Mouse (Mus musculus) lung, embryonic 14.5 days (tissue): ENCODE measurements around the gene Ap1g1. TPM values are rescaled to one million over a fixed set of nuclear protein-coding genes. Genes with fewer than 3 reads are reported as not detected.

ENCODE experiments used
- ATAC-seq: fragments of 200-750 bp; cut with Nextera tagmentation; 2 replicates; pipeline ENCODE4 v1.8.0; 2017; ENCODE audit warnings: mild to moderate bottlenecking, moderate TSS enrichment, moderate library complexity; ENCODE audit not compliant: insufficient read depth
- DNase-seq: peaks from one replicate; pipeline ENCODE4 v3.0.0-alpha.2; 2015
- H3K27ac ChIP-seq: fragments of 300-500 bp; sonication (generic); 2 replicates; pipeline ENCODE4 v1.5.1; 2014; ENCODE audit warnings: low read depth, mild to moderate bottlenecking, moderate library complexity
- H3K27me3 ChIP-seq: fragments of 300-500 bp; sonication (generic); 2 replicates; pipeline ENCODE4 v1.6.1; 2014; ENCODE audit warnings: low read length, control low read depth; ENCODE audit not compliant: insufficient read depth
- H3K36me3 ChIP-seq: fragments of 300-500 bp; sonication (generic); 2 replicates; pipeline ENCODE4 v1.6.1; 2014; ENCODE audit warnings: control low read depth; ENCODE audit not compliant: insufficient read depth
- H3K4me1 ChIP-seq: fragments of 300-500 bp; sonication (generic); 2 replicates; pipeline ENCODE4 v1.6.1; 2014; ENCODE audit warnings: antibody characterized with exemption, control low read depth; ENCODE audit not compliant: insufficient read depth
- H3K4me2 ChIP-seq: fragments of 300-500 bp; sonication (generic); 2 replicates; pipeline ENCODE4 v1.6.1; 2014; ENCODE audit warnings: mild to moderate bottlenecking
- H3K4me3 ChIP-seq: fragments of 300-500 bp; sonication (generic); 2 replicates; pipeline ENCODE4 v1.5.1; 2014; ENCODE audit warnings: low read depth, low read length
- H3K9ac ChIP-seq: fragments of 300-500 bp; sonication (generic); 2 replicates; pipeline ENCODE4 v1.6.1; 2014
- H3K9me3 ChIP-seq: fragments of 300-500 bp; sonication (generic); 2 replicates; pipeline ENCODE4 v1.6.1; 2016; ENCODE audit warnings: low read depth, low read length, control low read depth
- CTCF ChIP-seq: IDR thresholded peaks from 2 replicates; pipeline ENCODE4 v1.5.1; 2016; ENCODE audit warnings: antibody characterized with exemption, low read depth
- WGBS: fragments of 180-500 bp; shearing (Covaris S2); extraction: QIAGEN DNeasy Blood & Tissue Kit; methylation state at CpG from one replicate; pipeline ENCODE4 v1.1.7; 2014; 5-methylcytosine and 5-hydroxymethylcytosine counted together
- polyA plus RNA-seq: library from polyadenylated mRNA; unstranded; fragments of >200 nt; fragmentation: Nextera tagmentation; extraction: Ambion mirVana; gene quantifications from 2 replicates; pipeline ENCODE4 v1.2.1, GENCODE M21; 2014

Ap1g1 gene
- polyA plus RNA-seq, 1 experiment from 2014 or later = 41.8 TPM

- no peak for ATAC-seq
- TF ChIP-seq CTCF = no peak
- Histone ChIP-seq H3K4me3 (peak overlapping the region; percentile 92; the same call in 1 of the 2 replicates), H3K9me3 (no peaks in the 10 kb centered on the region), H3K4me2 (peak overlapping the region; percentile 95), H3K27me3 (no peaks in the 10 kb centered on the region), H3K4me1 (peaks cover 6% of the 10 kb centered on the region), H3K9ac (peak overlapping the region; percentile 23; the same call in 1 of the 2 replicates), H3K27ac (no peak overlapping the region), H3K36me3 (no peaks in the 10 kb centered on the region)
- no peak for DNase-seq
- 45% methylated on average over 4 of the region's 4 CpGs for WGBS
Observed at GRCm38 (mm10) chr8:109780548-109780947, 2.2 kb downstream of the Ap1g1 start.

- no peak for TF ChIP-seq CTCF
- Histone ChIP-seq H3K27ac (no peak overlapping the region), H3K4me1 (no peaks in the 10 kb centered on the region), H3K4me3 (no peak overlapping the region), H3K27me3 (no peaks in the 10 kb centered on the region), H3K9ac (no peak overlapping the region), H3K4me2 (no peak overlapping the region), H3K36me3 (no peaks in the 10 kb centered on the region), H3K9me3 (no peaks in the 10 kb centered on the region)
- DNase-seq (no peak), ATAC-seq (no peak)
- WGBS = 79% methylated on average over 2 of the region's 2 CpGs
Observed at GRCm38 (mm10) chr8:109790938-109791337, 12.6 kb downstream of the Ap1g1 start.

GRCm38 (mm10) chr8:109795166-109795565, 16.8 kb downstream of the Ap1g1 start:
- Histone ChIP-seq H3K9ac (no peak overlapping the region), H3K9me3 (no peaks in the 10 kb centered on the region), H3K4me2 (no peak overlapping the region), H3K27me3 (no peaks in the 10 kb centered on the region), H3K27ac (no peak overlapping the region), H3K4me1 (no peaks in the 10 kb centered on the region), H3K4me3 (no peak overlapping the region), H3K36me3 (no peaks in the 10 kb centered on the region)
- DNase-seq (no peak), ATAC-seq (no peak)
- TF ChIP-seq CTCF = no peak
- 28% methylated on average over 1 of the region's 1 CpGs for WGBS

- no peak overlapping the region for H3K27ac ChIP-seq
- no peaks in the 10 kb centered on the region for H3K27me3 ChIP-seq
- TF ChIP-seq CTCF = no peak
- no peak overlapping the region for H3K4me3 ChIP-seq
- no peaks in the 10 kb centered on the region for H3K9me3 ChIP-seq
- no peak overlapping the region for H3K4me2 ChIP-seq
- no peak for DNase-seq
- H3K36me3 ChIP-seq = 0 out of 2 replicates have a peak, but pooled peaks cover 3% of the 10 kb centered on the region
- no peak for ATAC-seq
- H3K4me1 ChIP-seq = no peaks in the 10 kb centered on the region
- no peak overlapping the region for H3K9ac ChIP-seq
Observed at GRCm38 (mm10) chr8:109798721-109799120, 20.4 kb downstream of the Ap1g1 start.

- DNase-seq (no peak), ATAC-seq (no peak)
- H3K36me3 ChIP-seq = 0 out of 2 replicates have a peak, but pooled peaks cover 3% of the 10 kb centered on the region
- no peak overlapping the region for H3K4me2 ChIP-seq
- no peaks in the 10 kb centered on the region for H3K27me3 ChIP-seq
- 63% methylated on average over 4 of the region's 4 CpGs for WGBS
- H3K9me3 ChIP-seq = no peaks in the 10 kb centered on the region
- no peak overlapping the region for H3K9ac ChIP-seq
- no peak overlapping the region for H3K27ac ChIP-seq
- H3K4me3 ChIP-seq = no peak overlapping the region
- no peak for TF ChIP-seq CTCF
- H3K4me1 ChIP-seq = no peaks in the 10 kb centered on the region
Observed at GRCm38 (mm10) chr8:109799245-109799644, 20.9 kb downstream of the Ap1g1 start.

- DNase-seq (no peak), ATAC-seq (no peak)
- Histone ChIP-seq H3K4me3 (no peak overlapping the region), H3K27me3 (no peaks in the 10 kb centered on the region), H3K4me1 (no peaks in the 10 kb centered on the region), H3K36me3 (0 out of 2 replicates have a peak, but pooled peaks cover 10% of the 10 kb centered on the region), H3K9me3 (no peaks in the 10 kb centered on the region), H3K27ac (no peak overlapping the region), H3K9ac (no peak overlapping the region), H3K4me2 (no peak overlapping the region)
- TF ChIP-seq CTCF = no peak
- 68% methylated on average over 2 of the region's 2 CpGs for WGBS
Observed at GRCm38 (mm10) chr8:109800325-109800724, 22.0 kb downstream of the Ap1g1 start.

GRCm38 (mm10) chr8:109803211-109803610, 24.9 kb downstream of the Ap1g1 start:
- Histone ChIP-seq H3K9ac (no peak overlapping the region), H3K9me3 (no peaks in the 10 kb centered on the region), H3K27me3 (no peaks in the 10 kb centered on the region), H3K27ac (no peak overlapping the region), H3K4me3 (no peak overlapping the region), H3K4me1 (no peaks in the 10 kb centered on the region), H3K36me3 (peaks cover 18% of the 10 kb centered on the region; the same call in 1 of the 2 replicates), H3K4me2 (no peak overlapping the region)
- 93% methylated on average over 3 of the region's 3 CpGs for WGBS
- ATAC-seq (no peak), DNase-seq (no peak)
- no peak for TF ChIP-seq CTCF

GRCm38 (mm10) chr8:109803801-109804200, 25.4 kb downstream of the Ap1g1 start:
- no peaks in the 10 kb centered on the region for H3K9me3 ChIP-seq
- WGBS = 96% methylated on average over 3 of the region's 3 CpGs

More at GRCm38 (mm10) chr8:109803801-109804200, 25.4 kb downstream of the Ap1g1 start:
- Histone ChIP-seq H3K27ac (no peak overlapping the region), H3K4me3 (no peak overlapping the region), H3K36me3 (peaks cover 18% of the 10 kb centered on the region; the same call in 1 of the 2 replicates), H3K9ac (no peak overlapping the region), H3K27me3 (no peaks in the 10 kb centered on the region), H3K4me2 (no peak overlapping the region), H3K4me1 (no peaks in the 10 kb centered on the region)
- DNase-seq (no peak), ATAC-seq (no peak)
- no peak for TF ChIP-seq CTCF
